Mouse (Mus musculus): ENCODE data around the gene Lgals4.

Gene Lgals4

GRCm38 (mm10) chr7:28808957-28809393 lies 24.7 kb upstream of the Lgals4 start:
- peak; percentile 95 to 98 for DNase-seq

DNA sequence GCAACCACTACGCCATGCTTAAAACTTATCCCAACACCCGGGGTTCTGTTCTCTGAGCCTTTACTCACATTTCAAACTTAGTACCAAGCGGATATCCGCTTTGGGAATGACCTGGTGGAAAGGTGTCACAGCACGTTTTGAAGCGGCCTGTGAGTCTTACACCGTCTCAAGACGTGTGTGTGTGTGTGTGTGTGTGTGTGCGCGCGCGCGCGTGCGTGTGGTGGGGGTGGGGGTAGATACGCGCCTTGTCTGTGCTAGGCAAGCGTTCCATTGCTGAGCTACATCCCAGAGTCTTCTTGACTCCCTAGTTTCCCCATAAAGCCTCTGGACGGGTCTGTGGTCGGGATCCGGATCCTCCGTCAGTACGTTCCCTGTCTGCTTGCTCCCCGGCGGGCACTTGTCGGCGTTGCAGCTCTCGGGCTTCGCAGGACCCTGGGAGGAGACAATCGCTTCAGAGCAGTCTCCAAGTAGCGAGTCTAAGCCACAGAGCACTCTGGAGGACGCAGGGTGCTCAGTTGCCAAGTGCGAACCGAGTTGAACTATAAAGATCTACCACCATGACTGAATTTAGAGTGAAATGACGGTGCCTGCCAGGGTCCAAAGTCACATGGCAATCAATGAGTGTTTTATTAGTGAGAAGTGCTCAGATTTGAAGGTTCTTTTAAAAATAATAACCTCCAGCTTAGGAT lies 24.1 kb upstream of the Lgals4 start:
- DNase-seq: peak; percentile 54 to 68

DNA sequence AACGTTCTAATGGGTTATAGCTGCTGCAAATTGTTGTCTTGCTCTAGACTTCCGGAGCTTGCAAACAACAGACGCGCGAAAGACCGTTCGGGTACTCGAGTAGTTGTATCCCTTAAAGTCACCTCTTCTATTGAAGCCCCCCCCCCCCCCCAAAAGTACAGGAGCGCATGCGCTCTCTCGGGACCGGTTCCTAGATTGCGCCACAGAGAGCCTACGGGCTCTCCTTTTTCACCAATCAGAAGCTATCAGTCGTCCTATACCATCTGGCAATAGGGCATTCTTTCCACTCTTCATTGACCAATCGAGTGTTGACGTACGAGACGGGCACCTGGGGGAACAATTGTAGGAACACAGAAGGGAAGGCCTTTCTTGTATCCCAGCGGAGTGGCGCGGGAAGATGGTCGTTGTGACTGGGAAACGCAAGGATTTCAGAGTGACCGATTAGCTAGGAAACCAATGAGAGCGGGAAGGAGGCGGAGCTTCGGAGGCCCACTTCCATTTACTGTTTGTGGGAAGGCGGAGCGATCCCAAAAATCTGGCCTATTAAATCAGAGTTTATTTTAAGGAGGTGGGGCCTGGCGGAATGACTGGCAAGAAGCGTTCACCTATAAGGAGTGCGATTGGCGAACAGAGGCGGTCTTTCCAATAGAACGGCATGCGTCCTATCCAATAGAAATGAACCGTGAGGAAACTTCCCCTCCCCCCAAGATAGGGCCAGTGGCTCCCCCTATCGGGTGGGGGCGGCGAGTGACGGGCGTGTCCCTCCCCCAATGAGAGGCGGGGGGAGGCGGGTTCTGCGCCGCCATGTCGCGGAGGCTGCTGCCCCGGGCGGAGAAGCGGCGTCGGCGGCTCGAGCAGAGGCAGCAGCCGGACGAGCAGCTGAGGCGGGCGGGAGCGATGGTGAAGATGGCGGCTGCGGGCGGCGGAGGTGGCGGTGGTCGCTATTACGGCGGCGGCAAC lies 23.3 kb upstream of the Lgals4 start:
- peak; percentile 99 for DNase-seq

- peak; percentile 93 to 94 for DNase-seq
Observed at GRCm38 (mm10) chr7:28811228-28811627, 22.4 kb upstream of the Lgals4 start.

GRCm38 (mm10) chr7:28811640-28812275 lies 21.9 kb upstream of the Lgals4 start:
- DNase-seq: no peak

GRCm38 (mm10) chr7:28812436-28812835 lies 21.2 kb upstream of the Lgals4 start:
- DNase-seq: no peak

DNA sequence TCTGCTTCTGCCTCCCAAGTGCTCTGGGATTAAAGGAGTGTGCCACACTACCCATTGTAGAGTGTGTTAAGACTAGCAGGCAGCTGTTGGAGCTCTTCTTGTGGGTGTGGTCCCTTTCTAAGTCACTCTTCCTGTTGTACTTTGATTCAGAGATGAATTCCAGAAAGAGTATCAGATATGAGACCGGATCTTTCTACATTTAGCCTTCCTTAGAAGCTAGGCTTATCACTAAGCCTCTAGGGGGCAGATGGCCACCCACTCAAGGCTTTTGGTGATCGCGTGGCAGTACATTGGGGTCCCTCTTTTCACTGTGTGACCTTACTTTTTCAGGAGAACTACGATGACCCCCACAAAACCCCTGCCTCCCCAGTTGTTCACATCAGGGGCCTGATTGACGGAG lies 20.7 kb upstream of the Lgals4 start:
- DNase-seq: no peak

GRCm38 (mm10) chr7:28814306-28815034 lies 19.2 kb upstream of the Lgals4 start:
- no peak for DNase-seq

- no peak for DNase-seq
Observed at GRCm38 (mm10) chr7:28815230-28815629, 18.4 kb upstream of the Lgals4 start.

GRCm38 (mm10) chr7:28816201-28816600 lies 17.5 kb upstream of the Lgals4 start:
- DNase-seq: no peak

DNA sequence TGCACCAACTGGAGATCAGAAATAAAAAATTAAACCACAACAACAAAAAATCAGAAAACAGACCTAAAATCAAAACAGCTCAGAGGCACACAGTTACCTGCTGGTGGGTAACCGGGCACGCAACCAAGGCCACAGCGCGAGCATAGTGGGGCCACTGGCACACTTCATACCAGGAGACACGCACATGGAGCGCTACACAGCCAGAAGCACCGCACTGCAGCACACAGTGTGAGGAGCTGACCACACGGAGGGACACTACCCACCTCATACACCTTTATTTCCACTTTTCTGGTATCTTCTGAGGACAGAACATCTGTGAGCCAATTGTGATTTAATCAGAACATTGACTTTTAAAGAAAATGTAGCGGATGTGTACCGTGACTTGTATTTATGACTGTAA lies 16.7 kb upstream of the Lgals4 start:
- no peak for DNase-seq

- DNase-seq: no peak
Observed at GRCm38 (mm10) chr7:28817524-28817923, 16.1 kb upstream of the Lgals4 start.

DNA sequence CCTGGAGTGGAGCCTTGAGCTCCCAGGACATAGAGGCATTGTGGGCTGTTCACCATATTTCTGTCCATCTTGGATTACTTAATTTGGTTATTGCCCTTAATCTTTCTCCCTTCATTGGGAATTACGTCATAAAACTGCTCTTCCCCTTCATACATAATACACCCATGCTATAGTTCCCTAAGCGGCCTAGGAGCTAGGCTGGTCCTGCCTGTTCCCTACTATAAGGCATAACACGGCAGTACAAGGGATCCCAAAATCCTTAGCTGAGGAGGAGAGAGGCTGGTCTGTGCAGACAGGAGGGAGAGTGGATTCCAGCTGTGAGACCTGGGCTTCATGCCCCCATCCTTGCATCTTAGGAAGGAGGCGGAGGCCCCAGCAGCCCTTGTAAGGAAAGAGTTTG lies 15.7 kb upstream of the Lgals4 start:
- no peak for DNase-seq

- DNase-seq: no peak
Observed at GRCm38 (mm10) chr7:28818436-28818835, 15.2 kb upstream of the Lgals4 start.

DNA sequence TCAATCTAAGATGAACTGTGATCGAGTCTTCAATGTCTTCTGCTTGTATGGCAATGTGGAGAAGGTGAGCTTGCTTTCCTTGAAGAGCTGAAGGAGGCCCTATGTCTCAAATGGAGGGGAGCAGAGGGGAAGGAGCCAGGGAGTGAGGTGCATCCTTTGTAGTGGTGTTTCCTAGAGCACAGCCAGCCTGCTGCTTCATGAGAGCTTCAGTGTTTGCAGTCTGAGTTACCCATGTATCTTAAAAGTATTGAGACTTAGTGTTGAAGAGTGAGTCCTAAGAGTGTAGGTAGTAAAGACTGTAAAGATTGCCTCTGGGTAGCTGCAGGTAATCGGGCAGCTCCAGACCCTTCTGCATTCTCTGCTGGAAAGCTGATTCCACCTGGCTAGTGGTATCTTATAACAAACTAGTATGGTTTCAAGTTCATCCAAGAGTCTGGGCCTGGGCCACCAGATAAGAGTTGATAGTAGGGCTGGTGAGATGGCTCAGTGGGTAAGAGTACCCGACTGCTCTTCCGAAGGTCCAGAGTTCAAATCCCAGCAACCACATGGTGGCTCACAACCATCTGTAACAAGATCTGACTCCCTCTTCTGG lies 14.7 kb upstream of the Lgals4 start:
- no peak for DNase-seq

GRCm38 (mm10) chr7:28819571-28819970 lies 14.1 kb upstream of the Lgals4 start:
- DNase-seq: no peak

DNA sequence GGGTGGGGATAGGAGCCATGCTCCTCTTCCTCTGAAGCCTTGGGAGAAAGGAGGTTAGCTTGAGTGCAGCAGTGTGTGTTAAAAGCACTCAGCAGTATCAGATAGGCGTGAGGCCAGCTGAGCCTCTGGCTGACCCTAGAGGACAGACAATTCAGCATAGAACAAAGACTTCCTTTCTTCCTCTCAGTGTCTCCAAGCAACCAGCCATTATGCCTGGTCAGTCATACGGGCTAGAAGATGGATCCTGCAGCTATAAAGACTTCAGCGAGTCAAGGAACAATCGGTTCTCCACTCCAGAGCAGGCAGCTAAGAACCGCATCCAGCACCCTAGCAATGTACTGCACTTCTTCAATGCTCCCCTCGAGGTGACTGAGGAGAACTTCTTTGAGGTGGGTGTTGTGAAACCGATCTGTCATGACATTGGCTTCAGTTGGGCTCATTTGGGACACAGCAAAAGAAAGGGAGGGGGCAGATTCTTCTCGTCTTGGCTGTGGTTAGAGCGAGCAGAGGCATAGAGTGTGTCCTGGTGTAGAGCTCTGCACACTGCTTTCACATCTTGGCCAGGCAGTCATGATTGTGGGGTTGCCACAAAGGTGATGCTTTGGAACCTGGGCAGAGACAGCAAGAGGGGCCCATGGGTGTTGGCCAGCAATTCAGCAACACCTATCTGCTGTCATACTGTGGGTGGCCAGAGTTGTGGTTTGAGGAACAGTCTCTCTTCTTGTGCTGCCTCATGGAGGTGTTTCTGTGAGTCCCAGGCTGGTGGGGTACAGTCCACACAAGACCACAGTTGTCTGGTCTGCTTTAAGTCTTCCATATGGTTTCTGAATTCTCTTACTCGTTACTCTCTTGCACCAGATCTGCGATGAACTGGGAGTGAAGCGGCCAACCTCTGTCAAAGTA lies 13.0 kb upstream of the Lgals4 start:
- no peak for DNase-seq

GRCm38 (mm10) chr7:28821261-28821831 lies 12.3 kb upstream of the Lgals4 start:
- peak; percentile 76 to 79 for DNase-seq

GRCm38 (mm10) chr7:28822556-28822955 lies 11.1 kb upstream of the Lgals4 start:
- DNase-seq: no peak

- no peak for DNase-seq
Observed at GRCm38 (mm10) chr7:28822993-28823903, 10.4 kb upstream of the Lgals4 start.
